Mouse (Mus musculus) liver, embryonic 14.5 days (tissue): ENCODE measurements around the gene Olfr69.

ENCODE experiments used
- CTCF ChIP-seq: IDR thresholded peaks from 2 replicates; pipeline ENCODE4 v1.5.1; 2016; ENCODE audit warnings: antibody characterized with exemption, low read depth, control low read depth
- EP300 ChIP-seq: IDR thresholded peaks from 2 replicates; pipeline ENCODE4 v1.6.1; 2016; ENCODE audit warnings: antibody characterized with exemption, low read depth

DNA sequence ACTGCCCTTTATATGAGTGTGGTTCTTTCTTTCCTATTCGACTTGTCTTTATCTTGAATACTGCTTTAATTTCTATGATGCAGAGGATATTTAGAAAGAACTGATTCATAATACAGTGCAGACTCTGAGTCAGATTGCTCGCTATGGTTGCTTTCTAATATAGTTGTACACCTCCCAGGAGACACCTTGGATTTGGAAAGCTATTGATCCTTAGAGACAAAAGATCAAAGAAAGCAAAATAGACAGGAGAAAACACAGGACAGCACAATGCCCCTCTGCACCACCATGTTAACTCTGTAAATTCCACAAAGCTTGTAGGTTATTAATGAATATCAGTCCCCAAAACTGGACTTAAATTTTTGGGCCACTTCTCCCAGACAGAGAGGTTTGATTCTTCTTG, 26.6 kb downstream of the Olfr69 start, which contains the start of gene Olfr629:
- no peak for TF ChIP-seq CTCF
- no peak for TF ChIP-seq EP300
